Mouse (Mus musculus) cortical plate, adult 2 months (tissue): ENCODE results near the gene Foxa2.

Experiments used
- CTCF ChIP-seq: fragments of 200-500 bp; IDR thresholded peaks from 2 replicates; pipeline ENCODE4 v1.5.1; 2011; ENCODE audit warnings: mild to moderate bottlenecking, control low read depth, low read length; ENCODE audit not compliant: insufficient read depth; ENCODE audit errors: extremely low read depth
- POLR2A ChIP-seq: fragments of 200-500 bp; IDR thresholded peaks from 2 replicates; pipeline ENCODE4 v1.6.1; 2011; ENCODE audit warnings: mild to moderate bottlenecking, low read length, control low read depth; ENCODE audit not compliant: insufficient read depth; ENCODE audit errors: extremely low read depth

GRCm38 (mm10) chr2:148029050-148029608 lies 17.6 kb downstream of the Foxa2 start:
- no peak for TF ChIP-seq POLR2A
- TF ChIP-seq CTCF, result no peak
